Mouse (Mus musculus) spleen, adult 2 months (tissue): Measurements from ENCODE around the gene Dusp19. TPM values are rescaled to one million over a fixed set of nuclear protein-coding genes. Genes with fewer than 3 reads are reported as not detected.

Experiments
- DNase-seq, 2 experiments: peaks; one replicate each; pipeline versions ENCODE4 v3.0.0 to v3.0.0-alpha.2; 2012 to 2021; ENCODE audit warnings: low spot score in 2 of 2, low read depth in 1 of 2
- H3K27ac ChIP-seq: fragments of 200-500 bp; 2 replicates; pipeline ENCODE4 v1.5.1; 2012; ENCODE audit warnings: low read length, inconsistent platforms; ENCODE audit not compliant: insufficient read depth
- H3K27me3 ChIP-seq: fragments of 200-500 bp; 2 replicates; pipeline ENCODE4 v1.6.1; 2012; ENCODE audit warnings: mild to moderate bottlenecking, moderate library complexity, low read length, inconsistent platforms; ENCODE audit not compliant: control insufficient read depth, insufficient read depth
- H3K36me3 ChIP-seq: fragments of 200-500 bp; 2 replicates; pipeline ENCODE4 v1.6.1; 2012; ENCODE audit warnings: mild to moderate bottlenecking, low read length, inconsistent platforms; ENCODE audit not compliant: control insufficient read depth, insufficient read depth
- H3K4me1 ChIP-seq: fragments of 200-500 bp; 2 replicates; pipeline ENCODE4 v1.6.1; 2011; ENCODE audit warnings: inconsistent platforms; ENCODE audit not compliant: control insufficient read depth, insufficient read depth, insufficient read length
- H3K4me3 ChIP-seq: fragments of 200-500 bp; 2 replicates; pipeline ENCODE4 v1.5.1; 2011; ENCODE audit warnings: mild to moderate bottlenecking, inconsistent platforms; ENCODE audit not compliant: insufficient read depth, insufficient read length; ENCODE audit errors: extremely low read depth
- CTCF ChIP-seq: fragments of 200-500 bp; IDR thresholded peaks from 2 replicates; pipeline ENCODE4 v1.5.1; 2011; ENCODE audit warnings: mild to moderate bottlenecking, inconsistent platforms; ENCODE audit not compliant: insufficient read depth, insufficient read length, insufficient replicate concordance; ENCODE audit errors: extremely low read depth
- POLR2A ChIP-seq: fragments of 200-500 bp; IDR thresholded peaks from 2 replicates; pipeline ENCODE4 v1.6.1; 2011; ENCODE audit warnings: low read depth, low read length, inconsistent platforms
- WGBS: fragments of 180-500 bp; shearing (Covaris S2); methylation state at CpG from one replicate; pipeline ENCODE4 v1.1.7; 2018; 5-methylcytosine and 5-hydroxymethylcytosine counted together
- polyA plus RNA-seq: library from polyadenylated mRNA; depleted of rRNA; stranded (reverse); fragments of >200 nt; gene quantifications from 2 replicates; pipeline ENCODE4 v1.2.3, GENCODE M21; 2012; rRNA removed

The Dusp19 gene
- 1.9 and 2.2 TPM in 2 replicates for polyA plus RNA-seq

DNA sequence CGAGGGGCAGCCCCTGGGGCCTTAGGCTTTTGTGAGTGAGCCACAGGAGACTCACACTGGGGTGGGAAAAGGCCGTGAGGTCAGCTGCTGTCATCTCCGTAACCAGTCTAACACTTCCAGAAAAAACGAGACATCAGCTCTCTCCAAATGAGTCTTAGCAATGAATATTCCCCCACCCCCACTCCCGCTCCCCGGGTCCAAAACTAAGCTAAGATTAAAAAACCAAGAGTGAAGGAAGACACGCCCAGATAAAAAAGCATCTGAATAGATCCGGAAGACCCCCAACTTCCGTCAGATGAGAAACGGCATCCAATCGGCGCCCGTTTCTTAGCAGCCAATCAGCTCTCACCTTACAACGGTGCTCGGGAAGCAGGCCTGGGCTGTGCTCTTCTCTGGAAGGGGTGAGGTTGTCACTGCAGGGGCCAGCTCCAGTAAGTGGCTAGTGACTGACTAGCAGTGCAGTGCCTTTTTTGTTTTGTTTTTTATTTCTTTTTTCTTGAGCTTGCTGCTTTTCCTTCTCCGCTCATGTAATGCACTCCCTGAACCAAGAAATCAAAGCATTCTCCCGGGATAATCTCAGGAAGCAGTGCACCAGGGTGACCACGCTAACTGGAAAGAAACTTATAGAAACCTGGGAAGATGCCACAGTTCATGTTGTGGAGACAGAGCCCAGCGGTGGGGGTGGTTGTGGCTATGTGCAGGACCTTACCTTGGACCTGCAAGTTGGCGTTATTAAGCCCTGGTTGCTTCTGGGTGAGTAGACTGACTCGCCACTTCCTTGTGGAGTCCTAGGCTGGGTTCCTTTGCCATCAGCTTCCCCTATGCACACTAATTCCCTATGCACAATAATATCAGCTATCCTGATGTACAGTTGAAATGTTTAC, at the start of gene Dusp19, which contains the start of gene Nup35:
Gene Dusp19, plus strand, starts transcription at position 192 of the 884 bp plus-strand sequence.
Gene Nup35, plus strand, starts transcription at position 383 of the 884 bp plus-strand sequence.
- peak; percentile 84 to 90 for DNase-seq
- Histone ChIP-seq H3K27ac (peak within 1 kb of the TSS; percentile 52), H3K4me3 (peak within 1 kb of the TSS; percentile 72), H3K4me1 (peaks cover 3% of the 10 kb centered on the region; the same call in 1 of the 2 replicates), H3K36me3 (no peaks in the 10 kb centered on the region), H3K27me3 (no peaks in the 10 kb centered on the region)
- peak; percentile 83 for TF ChIP-seq POLR2A
- no peak for TF ChIP-seq CTCF
- 2% methylated on average over 21 of the region's 21 CpGs for WGBS

GRCm38 (mm10) chr2:80567411-80567810, 49.4 kb upstream of the Dusp19 start:
- no peaks in the 10 kb centered on the region for H3K36me3 ChIP-seq

DNA sequence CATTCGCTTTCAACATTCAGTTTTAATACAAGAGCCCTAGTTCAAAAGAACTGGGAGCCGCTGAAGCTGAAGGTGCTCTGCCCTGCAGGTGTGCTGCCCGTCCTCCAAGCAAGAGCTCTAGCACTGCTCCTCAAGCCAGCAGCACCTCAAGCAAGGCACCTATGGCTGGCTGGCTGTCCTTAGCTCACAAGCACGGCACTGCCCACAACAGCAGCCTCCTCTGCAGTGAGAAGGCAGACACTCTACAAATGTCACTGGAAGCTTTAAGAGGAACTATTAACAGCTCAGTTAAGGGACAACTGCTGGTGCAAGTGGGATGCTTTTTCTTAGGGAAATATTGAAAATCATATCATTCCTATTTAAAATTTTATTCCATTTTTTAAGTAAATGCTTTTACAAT, 46.2 kb upstream of the Dusp19 start:
- no peak for DNase-seq
- Histone ChIP-seq H3K27me3 (peaks cover 1% of the 10 kb centered on the region; the same call in 1 of the 2 replicates), H3K4me3 (no peak overlapping the region), H3K27ac (no peak overlapping the region), H3K36me3 (no peaks in the 10 kb centered on the region), H3K4me1 (no peaks in the 10 kb centered on the region)
- 65% methylated on average over 4 of the region's 4 CpGs for WGBS
- no peak for TF ChIP-seq POLR2A
- no peak for TF ChIP-seq CTCF

More at GRCm38 (mm10) chr2:80567411-80567810, 49.4 kb upstream of the Dusp19 start:
- no peak for DNase-seq
- WGBS, result 92% methylated on average over 4 of the region's 4 CpGs
- Histone ChIP-seq H3K4me1 (no peaks in the 10 kb centered on the region), H3K27me3 (no peaks in the 10 kb centered on the region), H3K4me3 (no peak overlapping the region), H3K27ac (no peak overlapping the region)
- no peak for TF ChIP-seq CTCF
- no peak for TF ChIP-seq POLR2A

GRCm38 (mm10) chr2:80577286-80577685, 39.6 kb upstream of the Dusp19 start:
- Histone ChIP-seq H3K27me3 (peaks cover 22% of the 10 kb centered on the region), H3K4me3 (no peak overlapping the region), H3K4me1 (peaks cover 11% of the 10 kb centered on the region), H3K36me3 (no peaks in the 10 kb centered on the region), H3K27ac (no peak overlapping the region)
- no peak for TF ChIP-seq CTCF
- TF ChIP-seq POLR2A, result no peak
- 85% methylated on average over 1 of the region's 1 CpGs for WGBS
- no peak for DNase-seq

DNA sequence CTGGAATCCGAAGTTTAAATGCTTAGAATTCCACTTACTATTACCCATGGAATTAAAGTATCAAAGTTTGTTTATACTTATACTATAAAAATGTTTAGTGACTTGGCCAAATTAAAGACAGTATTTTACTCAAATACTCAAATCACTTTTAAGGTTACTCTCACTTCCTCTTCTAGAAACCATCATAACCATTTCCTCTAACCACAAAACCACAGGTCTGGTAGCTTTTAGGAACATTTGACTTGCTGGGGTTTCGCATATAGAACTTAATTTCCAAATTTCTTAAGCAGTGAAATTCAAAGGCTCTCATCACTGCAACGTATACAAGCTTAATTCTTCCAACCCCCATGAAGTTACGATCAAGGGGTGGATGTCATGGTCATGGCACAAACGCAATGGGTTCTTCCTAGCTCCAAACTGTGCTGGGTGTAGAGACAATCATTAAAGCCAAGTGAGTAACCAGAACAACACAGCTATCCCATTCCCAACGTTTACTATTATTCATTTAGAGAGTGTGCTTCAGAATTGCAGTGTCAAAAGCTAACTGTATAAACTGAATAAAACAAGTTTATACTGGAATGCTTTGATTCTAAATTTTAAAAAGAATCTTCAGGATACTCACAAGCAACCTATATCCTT, 37.5 kb upstream of the Dusp19 start:
- TF ChIP-seq CTCF (no peak), POLR2A (no peak)
- Histone ChIP-seq H3K36me3 (no peaks in the 10 kb centered on the region), H3K27me3 (peaks cover 22% of the 10 kb centered on the region), H3K4me1 (peaks cover 11% of the 10 kb centered on the region), H3K27ac (no peak overlapping the region), H3K4me3 (no peak overlapping the region)
- peak in 1 of 2 experiments; percentile 61 for DNase-seq
- WGBS, result 3% methylated on average over 6 of the region's 6 CpGs

DNA sequence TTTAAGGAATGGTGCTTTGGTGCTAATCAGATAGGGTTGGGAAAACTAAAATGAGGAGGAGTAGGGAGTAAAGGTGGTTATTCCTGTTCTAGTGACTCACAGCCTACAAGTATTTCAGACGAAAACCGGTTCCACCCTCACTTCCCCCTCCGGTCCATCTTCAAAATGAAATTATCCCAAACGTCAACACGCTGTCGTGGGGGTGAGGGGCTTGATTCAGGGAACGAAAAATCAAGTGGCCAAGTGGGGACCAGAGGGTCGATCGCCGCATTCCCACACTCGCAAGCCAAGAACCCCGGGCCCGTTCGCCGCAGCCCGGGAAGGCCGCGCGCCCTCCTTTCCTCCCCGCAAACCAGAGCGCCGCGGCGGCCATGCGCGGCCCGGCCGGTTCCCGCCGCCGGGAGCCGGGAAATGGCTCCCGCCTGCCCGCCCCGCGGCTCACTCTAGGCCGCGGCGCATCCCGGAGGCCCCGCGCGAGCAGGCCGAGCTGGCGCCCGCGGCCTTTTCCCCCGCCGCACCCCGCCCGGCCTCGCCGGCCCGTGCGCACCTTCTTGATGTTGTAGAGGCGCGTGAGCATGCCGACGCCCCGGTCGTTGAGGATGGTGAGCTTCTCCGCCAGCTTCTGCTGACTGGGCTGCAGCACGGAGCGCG, 36.4 kb upstream of the Dusp19 start:
- peaks cover 22% of the 10 kb centered on the region for H3K27me3 ChIP-seq
- H3K27ac ChIP-seq, result peak overlapping the region; percentile 59; the same call in 1 of the 2 replicates
- no peaks in the 10 kb centered on the region for H3K36me3 ChIP-seq
- H3K4me1 ChIP-seq, result peaks cover 11% of the 10 kb centered on the region
- TF ChIP-seq POLR2A, result no peak
- no peak for TF ChIP-seq CTCF
- H3K4me3 ChIP-seq, result peak overlapping the region; percentile 55
- no peak for DNase-seq
- WGBS, result under 1% methylated on average over 64 of the region's 65 CpGs
